Mouse (Mus musculus) brown adipose tissue, adult 24 weeks (tissue): ENCODE data around the gene Upk1b. TPM values are rescaled to one million over a fixed set of nuclear protein-coding genes. Genes with fewer than 3 reads are reported as not detected.

Source experiments
- polyA plus RNA-seq: library from polyadenylated mRNA; stranded (reverse); fragments of >200 nt; gene quantifications from 2 replicates; pipeline ENCODE4 v1.2.4, GENCODE M21; 2012; ENCODE audit not compliant: missing spikeins, insufficient read depth, insufficient read length

Upk1b gene
- polyA plus RNA-seq, 1 experiment = not detected

Other genes starting within 250 kb of the Upk1b start
- gene Tmem39a, start 241.6 kb downstream of the Upk1b start, polyA plus RNA-seq = 24.1 and 30.9 TPM in 2 replicates
- 7.5 and 9.7 TPM in 2 replicates for gene Arhgap31, start 87.1 kb downstream of the Upk1b start, polyA plus RNA-seq
- gene B4galt4, start 58.1 kb downstream of the Upk1b start, polyA plus RNA-seq = 2.4 and 3.5 TPM in 2 replicates
- gene 4930435E12Rik, start 28.4 kb upstream of the Upk1b start, polyA plus RNA-seq = not detected in 2 replicates
- gene Igsf11, start 92.3 kb upstream of the Upk1b start, polyA plus RNA-seq = 0.28 and 0.54 TPM in 2 replicates